In genomic region chr14:7971889-7972493, GRCm38 (mm10) we compare ENCODE assay signal across 23 mouse cellular contexts. TPM values are rescaled to one million over a fixed set of nuclear protein-coding genes. Genes with fewer than 3 reads are reported as not detected.
DNase-seq lines count a peak whose midpoint lies in the region; ATAC-seq and TF ChIP-seq lines count a peak whose summit lies in the region.
"Had no signal": no experiment of that assay in that cellular context is flagged by ENCODE, and none has a peak within 500 bp of the region (broad histone marks: within the 10 kb centered on the region; RNA-seq: fewer than 3 reads in every experiment).

No protein-coding gene starts in this region.

- H3K4me1 ChIP-seq in lung, embryonic 14.5 days (ENCODE audit: insufficient read depth) = no peaks in the 10 kb centered on the region
- no peaks in the 10 kb centered on the region for H3K4me1 ChIP-seq in lung, adult 2 months (ENCODE audit: control insufficient read depth, insufficient read depth, low read length)
- H3K4me1 ChIP-seq in midbrain, embryonic 10.5 days = no peaks in the 10 kb centered on the region
- H3K4me1 ChIP-seq: forebrain, embryonic 13.5 days; heart, embryonic 10.5 days; hindbrain, embryonic 13.5 days; limb, embryonic 12.5 days; liver, embryonic 15.5 days had no signal

- H3K27me3 ChIP-seq in lung, embryonic 14.5 days (ENCODE audit: insufficient read depth, low read length) = no peaks in the 10 kb centered on the region
- no peaks in the 10 kb centered on the region for H3K27me3 ChIP-seq in midbrain, embryonic 10.5 days (ENCODE audit: low read depth, poor library complexity, severe bottlenecking)
- H3K27me3 ChIP-seq: forebrain, embryonic 13.5 days; hindbrain, embryonic 13.5 days; limb, embryonic 12.5 days; liver, embryonic 15.5 days had no signal

- H3K4me2 ChIP-seq in lung, embryonic 14.5 days = no peak overlapping the region
- H3K4me2 ChIP-seq: forebrain, embryonic 13.5 days; hindbrain, embryonic 13.5 days; limb, embryonic 12.5 days; liver, embryonic 15.5 days had no signal

- WGBS in lung, embryonic 14.5 days = 44% methylated on average over 10 of the region's 10 CpGs
- WGBS in lung, adult 2 months = 55% methylated on average over 10 of the region's 10 CpGs
- 74% methylated on average over 10 of the region's 10 CpGs for WGBS in midbrain, embryonic 10.5 days

- H3K4me3 ChIP-seq in lung, embryonic 14.5 days (ENCODE audit: low read depth, low read length) = no peak overlapping the region
- no peak overlapping the region for H3K4me3 ChIP-seq in lung, adult 2 months (replicated peaks; ENCODE audit: extremely low read depth, low read depth, low read length)
- no peak overlapping the region for H3K4me3 ChIP-seq in midbrain, embryonic 10.5 days
- H3K4me3 ChIP-seq: forebrain, embryonic 13.5 days; heart, embryonic 10.5 days; hindbrain, embryonic 13.5 days; left cerebral cortex, adult 2 months; limb, embryonic 12.5 days; liver, embryonic 15.5 days had no signal

- ATAC-seq in frontal cortex, adult (ENCODE audit: low TSS enrichment) = peak; percentile 67; the same call in 1 of the 2 replicates
- ATAC-seq in lung, embryonic 14.5 days (ENCODE audit: insufficient read depth) = peak; percentile 89
- ATAC-seq in hematopoietic stem cell, adult 5-6 weeks (replicated peaks in 1 of 2; ENCODE audit: insufficient read depth in 1 of 2, low FRiP score in 2 of 2, low TSS enrichment in 1 of 2, low read depth in 1 of 2, poor library complexity in 2 of 2, severe bottlenecking in 2 of 2) = peak; percentile 84 to 86
- ATAC-seq in megakaryocyte progenitor cell, adult 5-6 weeks (replicated peaks; ENCODE audit: poor library complexity) = peak; percentile 71
- ATAC-seq: forebrain, embryonic 13.5 days; intestine, postnatal 0 days had no signal

- no peak for TF ChIP-seq CTCF in lung, embryonic 14.5 days (IDR thresholded peaks at IDR 0.05; ENCODE audit: low read depth)
- TF ChIP-seq CTCF in lung, adult 2 months (IDR thresholded peaks at IDR 0.05; ENCODE audit: insufficient read depth, low read length) = no peak

- no peak overlapping the region for H3K9ac ChIP-seq in lung, embryonic 14.5 days
- H3K9ac ChIP-seq: forebrain, embryonic 13.5 days; hindbrain, embryonic 13.5 days; limb, embryonic 12.5 days; liver, embryonic 15.5 days had no signal

- no peaks in the 10 kb centered on the region for H3K36me3 ChIP-seq in lung, embryonic 14.5 days (ENCODE audit: insufficient read depth)
- no peaks in the 10 kb centered on the region for H3K36me3 ChIP-seq in midbrain, embryonic 10.5 days
- H3K36me3 ChIP-seq: heart, embryonic 10.5 days; hindbrain, embryonic 13.5 days; limb, embryonic 12.5 days; liver, embryonic 15.5 days had no signal

- H3K27ac ChIP-seq in lung, embryonic 14.5 days (ENCODE audit: low read depth) = no peak overlapping the region
- H3K27ac ChIP-seq in midbrain, embryonic 10.5 days (replicated peaks) = no peak overlapping the region
- H3K27ac ChIP-seq: forebrain, embryonic 13.5 days; heart, embryonic 10.5 days; hindbrain, embryonic 13.5 days; kidney, postnatal 0 days; left cerebral cortex, adult 2 months; limb, embryonic 12.5 days; liver, embryonic 15.5 days had no signal

- intact Hi-C loops in left cerebral cortex, postnatal 10 days (cut with DNase I) = no loop called here

- no peaks in the 10 kb centered on the region for H3K9me3 ChIP-seq in lung, embryonic 14.5 days (ENCODE audit: low read depth, low read length)
- H3K9me3 ChIP-seq in midbrain, embryonic 10.5 days (replicated peaks) = no peaks in the 10 kb centered on the region
- H3K9me3 ChIP-seq: forebrain, embryonic 13.5 days; heart, embryonic 10.5 days; hindbrain, embryonic 13.5 days; limb, embryonic 12.5 days; liver, embryonic 15.5 days had no signal

- DNase-seq in frontal cortex, postnatal 25 days (ENCODE audit: low spot score in 2 of 2) = no peak
- DNase-seq in lung, embryonic 14.5 days = peak; percentile 88
- DNase-seq in lung, adult 2 months = no peak
- no peak for DNase-seq in left cerebral cortex, postnatal 10 days (ENCODE audit: extremely low spot score in 1 of 2, low spot score in 2 of 2)
- DNase-seq in midbrain, embryonic 10.5 days (ENCODE audit: low spot score) = no peak
- DNase-seq: cerebellum, postnatal 25 days; gastrocnemius, postnatal 36 days; heart, postnatal 10 days; right cerebral cortex, postnatal 14 days; thymus, postnatal 36 days had no signal

- no peak for TF ChIP-seq POLR2A in lung, adult 2 months (IDR thresholded peaks at IDR 0.05; ENCODE audit: borderline replicate concordance, extremely low read depth, low read depth, low read length)

RNA-seq across cellular contexts. Expression of gene Gm45521, which starts 14.9 kb away (rescaled TPM):
- polyA plus RNA-seq in lung, embryonic 14.5 days (2014; fragmentation: Nextera tagmentation; extraction: Ambion mirVana) = not detected in 2 replicates
- polyA plus RNA-seq in lung, adult 2 months (2012; rRNA removed) = not detected in 2 replicates
- total RNA-seq in hematopoietic stem cell, adult 5-6 weeks (2017) = not detected in 2 replicates
- not detected in 2 replicates for total RNA-seq in megakaryocyte progenitor cell, adult 5-6 weeks (2015)
- total RNA-seq in megakaryocyte progenitor cell, adult 5-6 weeks (2017) = not detected in 2 replicates
- under 1 TPM in 1 of 2 experiments, not detected in 1; 0.57 TPM for total RNA-seq in left cerebral cortex, postnatal 10 days (2021)
- polyA plus RNA-seq in midbrain, embryonic 10.5 days (2016; fragmentation: Nextera tagmentation; extraction: Ambion mirVana) = 0.37 and 0.48 TPM in 2 replicates
- total RNA-seq: gastrocnemius, postnatal 36 days; heart, postnatal 10 days; left cerebral cortex, adult 2 months had no signal
- polyA plus RNA-seq: forebrain, embryonic 13.5 days; intestine, postnatal 0 days; kidney, postnatal 0 days; limb, embryonic 12.5 days; liver, embryonic 15.5 days; neural tube, embryonic 11.5 days; spleen, adult 2 months had no signal

RNA-seq across cellular contexts. Expression of gene Dnase1l3, which starts 22.4 kb away (rescaled TPM):
- 0.05 TPM in 1 of 2 replicates, not detected in the other for polyA plus RNA-seq in lung, embryonic 14.5 days (2014; fragmentation: Nextera tagmentation; extraction: Ambion mirVana)
- polyA plus RNA-seq in lung, adult 2 months (2012; rRNA removed) = 1.5 and 1.9 TPM in 2 replicates
- total RNA-seq in hematopoietic stem cell, adult 5-6 weeks (2017) = 0.13 TPM in 1 of 2 replicates, not detected in the other
- 0.05 and 0.12 TPM in 2 replicates for total RNA-seq in megakaryocyte progenitor cell, adult 5-6 weeks (2015)
- total RNA-seq in megakaryocyte progenitor cell, adult 5-6 weeks (2017) = not detected in 2 replicates
- not detected for total RNA-seq in left cerebral cortex, postnatal 10 days (2021)
- polyA plus RNA-seq in midbrain, embryonic 10.5 days (2016; fragmentation: Nextera tagmentation; extraction: Ambion mirVana) = 0.05 TPM in 1 of 2 replicates, not detected in the other
- total RNA-seq: gastrocnemius, postnatal 36 days; heart, postnatal 10 days had no signal
- polyA plus RNA-seq: heart, embryonic 10.5 days; limb, embryonic 12.5 days; neural tube, embryonic 11.5 days had no signal

RNA-seq across cellular contexts. Expression of gene Abhd6, which starts 30.7 kb away (rescaled TPM):
- 14.8 and 15.1 TPM in 2 replicates for polyA plus RNA-seq in lung, embryonic 14.5 days (2014; fragmentation: Nextera tagmentation; extraction: Ambion mirVana)
- polyA plus RNA-seq in lung, adult 2 months (2012; rRNA removed) = 7.6 and 13.2 TPM in 2 replicates
- 5.1 and 6.6 TPM in 2 replicates for total RNA-seq in hematopoietic stem cell, adult 5-6 weeks (2017)
- total RNA-seq in megakaryocyte progenitor cell, adult 5-6 weeks (2015) = 0.47 and 0.56 TPM in 2 replicates
- 0.54 TPM in 2 replicates for total RNA-seq in megakaryocyte progenitor cell, adult 5-6 weeks (2017)
- total RNA-seq in left cerebral cortex, postnatal 10 days (2021) = 10 to 100 TPM; 51.8 to 52.3 TPM
- 14.7 and 16.6 TPM in 2 replicates for polyA plus RNA-seq in midbrain, embryonic 10.5 days (2016; fragmentation: Nextera tagmentation; extraction: Ambion mirVana)
